Mouse (Mus musculus) kidney, postnatal 14 days (tissue): ENCODE measurements around the gene Rtn4ip1.
A peak's percentile ranks its signal among the peaks of the same experiment; 100 is the strongest.

ENCODE experiments used
- DNase-seq: peaks from one replicate; pipeline ENCODE4 v3.0.0; 2022; ENCODE audit warnings: mixed read lengths

Gene Rtn4ip1

DNA sequence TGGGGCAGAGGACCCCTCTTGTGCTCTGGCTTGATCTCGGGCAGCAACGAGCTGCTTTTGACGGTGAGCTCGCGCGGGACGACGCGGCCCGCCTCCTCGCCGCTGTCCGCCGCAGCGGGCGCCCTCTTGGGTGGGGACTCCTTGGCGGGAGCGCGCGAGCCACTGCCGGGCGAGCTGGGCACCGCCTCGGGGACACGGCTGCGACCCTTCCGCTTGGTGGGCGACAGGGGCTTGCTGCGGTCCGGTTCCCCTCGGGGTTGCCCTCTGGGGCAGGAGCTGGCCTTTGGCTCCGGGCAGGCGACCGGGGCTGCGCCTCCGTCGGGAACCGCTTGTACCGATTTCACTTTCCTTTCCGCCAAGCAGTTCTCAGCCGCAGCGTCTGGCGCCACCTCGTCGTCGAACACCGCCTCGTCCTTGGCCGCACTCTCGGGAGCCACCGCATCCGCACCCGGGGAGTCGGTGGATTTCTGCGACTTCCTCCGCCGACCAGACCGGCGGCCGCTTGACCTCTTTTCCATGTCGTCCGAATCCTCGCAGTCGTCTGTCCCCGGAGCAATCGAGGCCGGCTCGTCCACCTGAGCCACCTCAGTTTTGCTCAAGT lies 102.0 kb downstream of the Rtn4ip1 start:
- peak; percentile 77 for DNase-seq

DNA sequence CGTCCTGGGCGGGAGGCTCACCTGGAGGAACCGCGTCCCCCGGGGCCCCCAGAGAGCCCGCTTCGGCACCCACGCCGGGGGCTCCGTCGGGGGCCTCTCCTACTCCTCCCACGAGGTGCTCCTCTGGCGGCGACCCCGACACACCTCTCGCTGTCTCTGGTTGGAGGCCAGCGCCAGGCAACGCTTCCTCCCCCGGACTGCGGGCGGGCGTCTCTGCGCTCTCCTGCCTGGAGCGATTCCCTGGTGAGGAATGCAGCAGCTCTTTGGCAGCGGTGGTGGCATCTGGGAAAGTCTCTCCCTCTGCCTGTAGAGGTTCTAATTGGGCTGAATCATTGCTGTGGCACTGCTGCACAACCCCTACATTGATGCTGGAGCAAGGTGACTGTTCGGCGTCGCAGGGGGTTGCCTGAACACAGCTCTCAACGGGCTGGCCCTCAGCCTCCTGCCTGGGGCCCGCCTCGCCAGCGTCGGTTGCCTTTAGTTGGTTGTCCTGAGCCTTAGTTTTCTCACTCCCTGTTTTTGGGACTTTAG lies 102.7 kb downstream of the Rtn4ip1 start:
- DNase-seq = peak; percentile 55

DNA sequence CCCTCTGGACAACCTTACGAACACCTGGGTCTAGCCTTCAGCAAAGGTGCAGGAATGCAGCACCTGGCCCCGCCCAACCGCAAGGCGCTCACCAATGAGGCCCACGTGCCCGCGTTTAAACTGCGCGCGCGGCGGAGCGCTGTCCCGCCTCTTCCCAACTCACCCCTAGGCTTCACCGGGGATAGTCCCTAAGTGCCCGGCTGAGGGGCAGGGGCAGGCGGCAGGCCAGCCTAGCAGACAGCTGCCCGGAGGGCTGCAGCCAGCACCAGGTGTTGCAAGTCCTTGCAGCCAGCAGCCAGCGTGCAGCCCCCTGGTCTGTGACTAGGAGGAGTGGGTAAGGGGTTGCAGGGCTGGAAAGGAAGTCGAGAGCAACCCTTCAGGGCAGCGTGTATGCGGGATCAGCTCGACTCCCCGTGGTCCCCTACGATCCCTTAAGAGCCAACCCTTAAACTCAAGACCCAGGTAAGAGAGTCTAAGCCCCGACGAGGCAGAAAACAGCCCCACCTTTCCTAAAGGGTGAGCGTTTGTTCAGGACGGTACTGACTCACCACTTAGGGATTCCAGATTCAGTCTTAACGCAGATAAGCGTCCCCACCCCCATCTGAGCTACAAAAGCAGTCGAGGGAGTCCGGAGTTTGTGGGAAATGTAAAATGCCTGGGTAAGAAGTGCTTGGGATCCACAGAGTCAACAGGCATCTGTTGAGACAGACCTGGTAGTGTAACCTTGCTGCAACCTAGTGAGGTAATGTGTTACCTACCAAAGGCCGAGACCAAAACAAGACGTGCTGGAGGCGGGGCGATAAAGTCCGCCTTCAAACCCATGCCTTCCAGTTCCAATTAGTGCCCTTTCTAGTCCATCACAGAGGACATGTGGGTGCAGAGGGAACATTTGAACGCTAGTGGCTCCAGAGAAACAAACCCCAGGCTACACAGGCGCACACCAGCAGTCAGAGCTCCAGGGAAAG lies 104.4 kb downstream of the Rtn4ip1 start:
- DNase-seq = peak; percentile 85
